Comparison of ENCODE assay signal across 29 mouse cellular contexts in the genomic region with DNA sequence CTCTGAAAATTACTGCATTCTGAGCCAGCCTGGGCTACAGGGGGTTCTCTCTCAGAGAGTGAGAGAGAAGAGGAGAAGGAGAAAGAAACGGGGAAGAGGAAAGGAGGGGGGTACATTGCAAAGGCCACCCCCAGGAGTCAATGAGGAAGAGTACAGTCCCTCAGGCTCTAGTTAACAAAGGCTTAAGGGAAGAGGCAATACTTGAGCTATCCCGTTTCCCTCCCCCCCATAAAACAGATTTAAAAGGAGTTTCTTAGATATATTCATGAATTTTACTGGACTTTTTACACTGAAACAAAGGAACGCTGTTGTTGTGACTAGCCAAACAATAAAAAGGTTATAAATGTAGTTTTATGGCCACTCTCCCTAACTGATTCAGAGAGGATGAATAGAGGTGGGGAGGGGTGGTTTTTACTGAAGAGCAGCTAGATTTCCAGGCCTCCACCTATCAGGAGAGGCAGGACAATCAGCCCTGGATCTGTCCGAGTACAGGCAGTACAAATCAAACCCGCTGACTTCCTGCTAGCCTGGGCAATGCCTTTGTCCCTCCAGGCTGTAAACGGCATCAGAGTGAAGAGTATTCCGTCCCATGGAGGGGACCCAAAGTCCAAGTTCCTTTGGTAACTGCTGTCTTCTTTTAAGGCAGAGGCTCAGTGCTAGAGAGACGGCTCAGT. TPM values are rescaled to one million over a fixed set of nuclear protein-coding genes. Genes with fewer than 3 reads are reported as not detected.
DNase-seq lines count a peak whose midpoint lies in the region; ATAC-seq and TF ChIP-seq lines count a peak whose summit lies in the region.
"Had no signal": no experiment of that assay in that cellular context is flagged by ENCODE, and none has a peak within 500 bp of the region (broad histone marks: within the 10 kb centered on the region; RNA-seq: fewer than 3 reads in every experiment).

No protein-coding gene starts in this region.

- intact Hi-C loops in left cerebral cortex, postnatal 14 days (cut with DNase I), result no loop called here

- no peak overlapping the region for H3K4me2 ChIP-seq in intestine, embryonic 14.5 days (ENCODE audit: low read length)
- H3K4me2 ChIP-seq in intestine, embryonic 15.5 days (replicated peaks), result no peak overlapping the region
- H3K4me2 ChIP-seq in intestine, postnatal 0 days (replicated peaks; ENCODE audit: low read depth), result no peak overlapping the region
- H3K4me2 ChIP-seq in neural tube, embryonic 15.5 days, result no peak overlapping the region
- H3K4me2 ChIP-seq: embryonic facial prominence, embryonic 13.5 days; embryonic facial prominence, embryonic 15.5 days; forebrain, embryonic 12.5 days had no signal

- H3K27me3 ChIP-seq in intestine, embryonic 14.5 days (replicated peaks; ENCODE audit: control insufficient read depth, insufficient read depth, low read length), result 0 out of 2 replicates have a peak, but pooled peaks cover 5% of the 10 kb centered on the region
- H3K27me3 ChIP-seq in intestine, embryonic 15.5 days (replicated peaks), result no peaks in the 10 kb centered on the region
- H3K27me3 ChIP-seq in intestine, postnatal 0 days (replicated peaks; ENCODE audit: control insufficient read depth, insufficient read depth, low read length), result no peaks in the 10 kb centered on the region
- H3K27me3 ChIP-seq in small intestine, adult 2 months (ENCODE audit: control insufficient read depth, insufficient read depth, low read length), result no peaks in the 10 kb centered on the region
- H3K27me3 ChIP-seq in neural tube, embryonic 15.5 days (replicated peaks), result no peaks in the 10 kb centered on the region

- 46% methylated on average over 8 of the region's 8 CpGs for WGBS in intestine, embryonic 14.5 days
- 34% methylated on average over 8 of the region's 8 CpGs for WGBS in intestine, embryonic 15.5 days
- 32% methylated on average over 8 of the region's 8 CpGs for WGBS in intestine, postnatal 0 days
- 20% methylated on average over 8 of the region's 8 CpGs for WGBS in small intestine, adult 2 months
- WGBS in neural tube, embryonic 15.5 days, result 18% methylated on average over 8 of the region's 8 CpGs

- no peak for TF ChIP-seq CTCF in intestine, postnatal 0 days (IDR thresholded peaks at IDR 0.05; ENCODE audit: low read depth)
- TF ChIP-seq CTCF in small intestine, adult 2 months (IDR thresholded peaks at IDR 0.05; ENCODE audit: extremely low read depth, insufficient read length, insufficient replicate concordance, low read depth, low read length), result no peak

- H3K9me3 ChIP-seq in intestine, embryonic 14.5 days (ENCODE audit: control insufficient read depth, low read length), result no peaks in the 10 kb centered on the region
- H3K9me3 ChIP-seq in intestine, embryonic 15.5 days, result no peaks in the 10 kb centered on the region
- H3K9me3 ChIP-seq in intestine, postnatal 0 days (ENCODE audit: control insufficient read depth), result no peaks in the 10 kb centered on the region
- no peaks in the 10 kb centered on the region for H3K9me3 ChIP-seq in neural tube, embryonic 15.5 days (replicated peaks)
- H3K9me3 ChIP-seq: embryonic facial prominence, embryonic 13.5 days; embryonic facial prominence, embryonic 15.5 days; forebrain, embryonic 12.5 days had no signal

- no peak for DNase-seq in intestine, embryonic 14.5 days (ENCODE audit: low spot score)
- DNase-seq in left cerebral cortex, postnatal 14 days (ENCODE audit: low spot score in 2 of 2), result no peak
- DNase-seq in thymus, postnatal 0 days (ENCODE audit: low spot score), result no peak
- DNase-seq: adrenal gland, adult 8-10 months; adrenal gland, postnatal 14 days; adrenal gland, postnatal 36 days; cerebellum, adult 11-12 months; cerebellum, adult 2 months; cerebellum, adult 9-10 months; cerebellum, postnatal 14 days; cerebellum, postnatal 36 days; embryo, embryonic 11 days had no signal

- H3K4me1 ChIP-seq in intestine, embryonic 14.5 days (replicated peaks; ENCODE audit: control insufficient read depth, insufficient read depth, low read length), result no peaks in the 10 kb centered on the region
- 0 out of 2 replicates have a peak, but pooled peaks cover 6% of the 10 kb centered on the region for H3K4me1 ChIP-seq in intestine, embryonic 15.5 days (replicated peaks)
- H3K4me1 ChIP-seq in intestine, postnatal 0 days (replicated peaks; ENCODE audit: control insufficient read depth, insufficient read depth, low read length), result 0 out of 2 replicates have a peak, but pooled peaks cover 2% of the 10 kb centered on the region
- H3K4me1 ChIP-seq in small intestine, adult 2 months (ENCODE audit: control insufficient read depth, insufficient read depth, insufficient read length, low read length), result peaks cover 28% of the 10 kb centered on the region
- peaks cover 6% of the 10 kb centered on the region; the same call in 1 of the 2 replicates for H3K4me1 ChIP-seq in neural tube, embryonic 15.5 days
- H3K4me1 ChIP-seq: embryonic facial prominence, embryonic 13.5 days; embryonic facial prominence, embryonic 15.5 days; forebrain, embryonic 12.5 days had no signal

- no peaks in the 10 kb centered on the region for H3K36me3 ChIP-seq in intestine, embryonic 14.5 days (ENCODE audit: control insufficient read depth, insufficient read depth, low read length)
- H3K36me3 ChIP-seq in intestine, embryonic 15.5 days, result no peaks in the 10 kb centered on the region
- H3K36me3 ChIP-seq in intestine, postnatal 0 days (ENCODE audit: control insufficient read depth, insufficient read depth), result no peaks in the 10 kb centered on the region
- no peaks in the 10 kb centered on the region for H3K36me3 ChIP-seq in small intestine, adult 2 months (ENCODE audit: control insufficient read depth, insufficient read depth, low read length)
- no peaks in the 10 kb centered on the region for H3K36me3 ChIP-seq in neural tube, embryonic 15.5 days
- H3K36me3 ChIP-seq: embryonic facial prominence, embryonic 13.5 days; embryonic facial prominence, embryonic 15.5 days; forebrain, embryonic 10.5 days; forebrain, embryonic 12.5 days had no signal

- no peak overlapping the region for H3K9ac ChIP-seq in intestine, embryonic 14.5 days (ENCODE audit: low read length)
- no peak overlapping the region for H3K9ac ChIP-seq in intestine, embryonic 15.5 days
- H3K9ac ChIP-seq in intestine, postnatal 0 days (ENCODE audit: low read depth, low read length), result no peak overlapping the region
- H3K9ac ChIP-seq in neural tube, embryonic 15.5 days (replicated peaks), result no peak overlapping the region
- H3K9ac ChIP-seq: embryonic facial prominence, embryonic 13.5 days; embryonic facial prominence, embryonic 15.5 days; forebrain, embryonic 12.5 days had no signal

- peak overlapping the region; percentile 65 for H3K27ac ChIP-seq in intestine, embryonic 14.5 days (ENCODE audit: low read depth)
- H3K27ac ChIP-seq in intestine, embryonic 15.5 days, result peak overlapping the region; percentile 72
- peak overlapping the region; percentile 68; the same call in 1 of the 2 replicates for H3K27ac ChIP-seq in intestine, postnatal 0 days (ENCODE audit: low read depth, low read length)
- peak overlapping the region; percentile 94 for H3K27ac ChIP-seq in small intestine, adult 2 months (ENCODE audit: insufficient read depth, low read depth, low read length)
- no peak overlapping the region for H3K27ac ChIP-seq in neural tube, embryonic 15.5 days (replicated peaks)
- H3K27ac ChIP-seq: embryonic facial prominence, embryonic 13.5 days; embryonic facial prominence, embryonic 15.5 days; forebrain, embryonic 10.5 days; forebrain, embryonic 12.5 days had no signal

- TF ChIP-seq POLR2A in small intestine, adult 2 months (IDR thresholded peaks at IDR 0.05; ENCODE audit: low read depth, low read length), result no peak

- peak; percentile 86 for ATAC-seq in intestine, embryonic 14.5 days (replicated peaks; ENCODE audit: low FRiP score, low TSS enrichment, low read depth)
- ATAC-seq in intestine, embryonic 15.5 days, result peak; percentile 91
- ATAC-seq in intestine, postnatal 0 days, result peak; percentile 93
- ATAC-seq in neural tube, embryonic 15.5 days (ENCODE audit: low FRiP score), result no peak
- ATAC-seq: activated CD4-positive, CD25-positive, alpha-beta regulatory T cell, adult 4 months; forebrain, embryonic 14.5 days; forebrain, embryonic 16.5 days had no signal

- no peak overlapping the region for H3K4me3 ChIP-seq in intestine, embryonic 14.5 days (ENCODE audit: low read depth, low read length)
- H3K4me3 ChIP-seq in intestine, embryonic 15.5 days (replicated peaks), result no peak overlapping the region
- H3K4me3 ChIP-seq in intestine, postnatal 0 days (ENCODE audit: low read depth, low read length), result no peak overlapping the region
- H3K4me3 ChIP-seq in small intestine, adult 2 months (ENCODE audit: low read depth, low read length), result no peak overlapping the region
- H3K4me3 ChIP-seq in neural tube, embryonic 15.5 days (replicated peaks), result no peak overlapping the region
- H3K4me3 ChIP-seq: embryonic facial prominence, embryonic 13.5 days; embryonic facial prominence, embryonic 15.5 days; erythroblast, embryonic 14.5 days; forebrain, embryonic 10.5 days; forebrain, embryonic 12.5 days had no signal

RNA-seq across cellular contexts. Expression of a gene that starts 18.8 kb away (rescaled TPM):
- 2.2 and 2.4 TPM in 2 replicates for polyA plus RNA-seq in intestine, embryonic 14.5 days (2014; fragmentation: Nextera tagmentation; extraction: Ambion mirVana)
- 15.3 and 15.4 TPM in 2 replicates for polyA plus RNA-seq in intestine, embryonic 15.5 days (2015; fragmentation: Nextera tagmentation; extraction: Ambion mirVana)
- polyA plus RNA-seq in intestine, postnatal 0 days (2015; fragmentation: Nextera tagmentation; extraction: Ambion mirVana), result 17.1 and 18.0 TPM in 2 replicates
- polyA plus RNA-seq in small intestine, adult 2 months (2012; rRNA removed), result 24.3 and 62.2 TPM in 2 replicates
- total RNA-seq in left cerebral cortex, postnatal 14 days (2021), result 1 to 10 TPM; 3.7 to 4.0 TPM
- 1.7 TPM in 2 replicates for polyA plus RNA-seq in thymus, postnatal 0 days (2015; fragmentation: Nextera tagmentation; extraction: Ambion mirVana)
- polyA plus RNA-seq in neural tube, embryonic 15.5 days (2015; fragmentation: Nextera tagmentation; extraction: Ambion mirVana), result 0.65 and 1.6 TPM in 2 replicates
- polyA plus RNA-seq: C2C12; embryonic facial prominence, embryonic 11.5 days; embryonic facial prominence, embryonic 13.5 days; erythroblast, embryonic 14.5 days; forebrain, embryonic 10.5 days; forebrain, embryonic 12.5 days; forebrain, embryonic 16.5 days had no signal

RNA-seq across cellular contexts. Expression of a gene that starts 44.3 kb away (rescaled TPM):
- 0.81 and 1.3 TPM in 2 replicates for polyA plus RNA-seq in intestine, embryonic 14.5 days (2014; fragmentation: Nextera tagmentation; extraction: Ambion mirVana)
- 3.8 and 4.6 TPM in 2 replicates for polyA plus RNA-seq in intestine, embryonic 15.5 days (2015; fragmentation: Nextera tagmentation; extraction: Ambion mirVana)
- 42.9 and 45.0 TPM in 2 replicates for polyA plus RNA-seq in intestine, postnatal 0 days (2015; fragmentation: Nextera tagmentation; extraction: Ambion mirVana)
- 52.5 and 653 TPM in 2 replicates for polyA plus RNA-seq in small intestine, adult 2 months (2012; rRNA removed)
- not detected for total RNA-seq in left cerebral cortex, postnatal 14 days (2021)
- polyA plus RNA-seq in thymus, postnatal 0 days (2015; fragmentation: Nextera tagmentation; extraction: Ambion mirVana), result 0.36 and 0.46 TPM in 2 replicates
- 0.34 TPM in 1 of 2 replicates, not detected in the other for polyA plus RNA-seq in neural tube, embryonic 15.5 days (2015; fragmentation: Nextera tagmentation; extraction: Ambion mirVana)
- total RNA-seq: adrenal gland, adult 18-20 months; adrenal gland, adult 8-10 months; adrenal gland, postnatal 14 days; adrenal gland, postnatal 36 days; common myeloid progenitor, adult 5-6 weeks; MEL had no signal
- polyA plus RNA-seq: C2C12; cerebellum, adult 2 months; embryonic facial prominence, embryonic 11.5 days; embryonic facial prominence, embryonic 13.5 days; embryonic facial prominence, embryonic 15.5 days; erythroblast, embryonic 14.5 days; forebrain, embryonic 10.5 days; forebrain, embryonic 12.5 days; forebrain, embryonic 14.5 days; forebrain, embryonic 16.5 days had no signal
